ENCODE assay signal across 9 mouse cellular contexts in the genomic region with DNA sequence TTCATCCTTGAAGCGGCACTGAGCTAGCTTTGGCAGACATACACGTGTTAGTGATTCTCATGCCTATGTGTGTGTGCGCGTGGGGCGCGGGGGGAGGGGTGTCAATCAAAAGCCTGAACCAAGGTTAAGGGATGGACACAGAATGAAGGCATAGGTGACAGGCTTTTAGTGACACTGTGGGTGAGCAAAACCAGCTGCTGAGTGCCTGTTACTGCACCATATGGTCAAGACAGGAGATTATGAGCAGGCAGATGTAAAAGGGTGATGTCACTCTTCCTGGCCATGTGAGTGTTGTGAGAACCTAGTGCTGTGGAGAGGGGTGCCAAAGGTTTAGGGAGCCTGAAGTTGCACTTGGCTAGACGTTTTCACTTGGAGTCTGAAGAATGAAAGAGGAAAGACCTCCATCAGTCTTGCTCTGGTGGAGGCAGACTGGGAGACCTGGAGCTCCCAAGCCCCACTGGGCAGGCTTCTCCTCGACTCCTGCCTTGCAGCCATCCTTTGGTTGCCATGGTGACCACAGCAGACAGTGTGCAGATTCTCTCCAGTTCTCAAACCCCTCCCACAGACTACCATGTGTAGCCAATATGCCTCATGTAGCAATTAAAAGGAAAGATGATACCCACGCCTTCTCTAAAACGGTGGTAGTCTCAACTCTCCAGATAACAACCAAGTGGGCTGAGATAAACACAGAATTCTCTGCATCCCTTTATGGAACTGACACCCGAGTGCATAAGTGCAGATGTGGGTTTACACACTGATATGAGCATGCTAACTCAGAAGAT. TPM values are rescaled to one million over a fixed set of nuclear protein-coding genes. Genes with fewer than 3 reads are reported as not detected.
A peak's percentile ranks its signal among the peaks of the same experiment; 100 is the strongest.
DNase-seq lines count a peak whose midpoint lies in the region; ATAC-seq and TF ChIP-seq lines count a peak whose summit lies in the region.
"Had no signal": no experiment of that assay in that cellular context is flagged by ENCODE, and none has a peak within 500 bp of the region (broad histone marks: within the 10 kb centered on the region; RNA-seq: fewer than 3 reads in every experiment).

No protein-coding gene starts in this region.

- H3K9ac ChIP-seq in lung, embryonic 14.5 days: no peak overlapping the region
- H3K9ac ChIP-seq in hindbrain, embryonic 13.5 days: no peak overlapping the region
- no peak overlapping the region for H3K9ac ChIP-seq in limb, embryonic 11.5 days (ENCODE audit: low read length)
- no peak overlapping the region for H3K9ac ChIP-seq in neural tube, embryonic 14.5 days (replicated peaks; ENCODE audit: low read depth, low read length)

- WGBS in lung, embryonic 14.5 days: 21% methylated on average over 11 of the region's 11 CpGs
- 53% methylated on average over 11 of the region's 11 CpGs for WGBS in lung, adult 2 months
- 49% methylated on average over 11 of the region's 11 CpGs for WGBS in hindbrain, embryonic 13.5 days
- 52% methylated on average over 11 of the region's 11 CpGs for WGBS in limb, embryonic 11.5 days
- WGBS in neural tube, embryonic 14.5 days: 48% methylated on average over 11 of the region's 11 CpGs

- no peak overlapping the region for H3K4me2 ChIP-seq in lung, embryonic 14.5 days
- 0 out of 2 replicates have a peak overlapping the region, but pooled peaks have one; percentile 13 for H3K4me2 ChIP-seq in hindbrain, embryonic 13.5 days
- no peak overlapping the region for H3K4me2 ChIP-seq in limb, embryonic 11.5 days (ENCODE audit: low read depth, severe bottlenecking)
- no peak overlapping the region for H3K4me2 ChIP-seq in neural tube, embryonic 14.5 days (ENCODE audit: low read depth, low read length)

- no peak for TF ChIP-seq POLR2A in lung, adult 2 months (IDR thresholded peaks at IDR 0.05; ENCODE audit: borderline replicate concordance, extremely low read depth, low read depth, low read length)

- H3K27ac ChIP-seq in lung, embryonic 14.5 days (ENCODE audit: low read depth): no peak overlapping the region
- H3K27ac ChIP-seq in hindbrain, embryonic 13.5 days: peak overlapping the region; percentile 83
- no peak overlapping the region for H3K27ac ChIP-seq in limb, embryonic 11.5 days (replicated peaks; ENCODE audit: low read depth, low read length)
- peak overlapping the region; percentile 68 for H3K27ac ChIP-seq in neural tube, embryonic 14.5 days (ENCODE audit: low read depth, low read length)

- TF ChIP-seq CTCF in lung, embryonic 14.5 days (IDR thresholded peaks at IDR 0.05; ENCODE audit: low read depth): no peak
- no peak for TF ChIP-seq CTCF in lung, adult 2 months (IDR thresholded peaks at IDR 0.05; ENCODE audit: insufficient read depth, low read length)

- no peaks in the 10 kb centered on the region for H3K27me3 ChIP-seq in lung, embryonic 14.5 days (ENCODE audit: insufficient read depth, low read length)
- H3K27me3 ChIP-seq in hindbrain, embryonic 13.5 days: no peaks in the 10 kb centered on the region
- no peaks in the 10 kb centered on the region for H3K27me3 ChIP-seq in limb, embryonic 11.5 days (ENCODE audit: control insufficient read depth, insufficient read depth, low read length)
- H3K27me3 ChIP-seq in neural tube, embryonic 14.5 days (ENCODE audit: control insufficient read depth, insufficient read depth, low read length): no peaks in the 10 kb centered on the region
- H3K27me3 ChIP-seq: Patski had no signal

- 0 out of 2 replicates have a peak, but pooled peaks cover 5% of the 10 kb centered on the region for H3K4me1 ChIP-seq in lung, embryonic 14.5 days (ENCODE audit: insufficient read depth)
- no peaks in the 10 kb centered on the region for H3K4me1 ChIP-seq in lung, adult 2 months (ENCODE audit: control insufficient read depth, insufficient read depth, low read length)
- peaks cover 22% of the 10 kb centered on the region for H3K4me1 ChIP-seq in hindbrain, embryonic 13.5 days (replicated peaks)
- peaks cover 3% of the 10 kb centered on the region; the same call in 1 of the 2 replicates for H3K4me1 ChIP-seq in limb, embryonic 11.5 days (ENCODE audit: control insufficient read depth, insufficient read depth, low read length)
- peaks cover 11% of the 10 kb centered on the region; the same call in 1 of the 2 replicates for H3K4me1 ChIP-seq in neural tube, embryonic 14.5 days (ENCODE audit: control insufficient read depth, insufficient read depth, low read length)

- no peak overlapping the region for H3K4me3 ChIP-seq in lung, embryonic 14.5 days (ENCODE audit: low read depth, low read length)
- no peak overlapping the region for H3K4me3 ChIP-seq in lung, adult 2 months (replicated peaks; ENCODE audit: extremely low read depth, low read depth, low read length)
- H3K4me3 ChIP-seq in hindbrain, embryonic 13.5 days: no peak overlapping the region
- no peak overlapping the region for H3K4me3 ChIP-seq in limb, embryonic 11.5 days (ENCODE audit: low read depth, low read length)
- no peak overlapping the region for H3K4me3 ChIP-seq in neural tube, embryonic 14.5 days (ENCODE audit: low read depth, low read length)

- H3K9me3 ChIP-seq in lung, embryonic 14.5 days (ENCODE audit: low read depth, low read length): no peaks in the 10 kb centered on the region
- no peaks in the 10 kb centered on the region for H3K9me3 ChIP-seq in hindbrain, embryonic 13.5 days
- H3K9me3 ChIP-seq in limb, embryonic 11.5 days (ENCODE audit: control insufficient read depth, low read length): no peaks in the 10 kb centered on the region
- H3K9me3 ChIP-seq in neural tube, embryonic 14.5 days (ENCODE audit: control insufficient read depth, low read length): no peaks in the 10 kb centered on the region

- peak; percentile 85 for ATAC-seq in lung, embryonic 14.5 days (ENCODE audit: insufficient read depth)
- ATAC-seq in erythroblast, adult 5-6 weeks (replicated peaks; ENCODE audit: low FRiP score, poor library complexity, severe bottlenecking): peak; percentile 54
- peak; percentile 98 for ATAC-seq in hindbrain, embryonic 13.5 days (ENCODE audit: low FRiP score)
- peak; percentile 77; the same call in 1 of the 2 replicates for ATAC-seq in limb, embryonic 11.5 days (ENCODE audit: insufficient number of reproducible peaks, low FRiP score, low TSS enrichment, low read depth)
- ATAC-seq in neural tube, embryonic 14.5 days (ENCODE audit: low read depth): peak; percentile 96
- ATAC-seq in cerebellum, adult (ENCODE audit: insufficient number of reproducible peaks, low FRiP score, low TSS enrichment): no peak
- ATAC-seq: Patski had no signal

- no peaks in the 10 kb centered on the region for H3K36me3 ChIP-seq in lung, embryonic 14.5 days (ENCODE audit: insufficient read depth)
- no peaks in the 10 kb centered on the region for H3K36me3 ChIP-seq in hindbrain, embryonic 13.5 days
- no peaks in the 10 kb centered on the region for H3K36me3 ChIP-seq in limb, embryonic 11.5 days (ENCODE audit: control insufficient read depth, insufficient read depth, low read length)
- no peaks in the 10 kb centered on the region for H3K36me3 ChIP-seq in neural tube, embryonic 14.5 days (ENCODE audit: control insufficient read depth, insufficient read depth, low read length)

- peak; percentile 73 for DNase-seq in lung, embryonic 14.5 days
- DNase-seq in lung, adult 2 months: no peak
- DNase-seq in limb, embryonic 11.5 days (ENCODE audit: low spot score): peak; percentile 48
- DNase-seq in kidney, adult 18-20 months: no peak

RNA-seq across cellular contexts. Expression of a gene that starts 5.5 kb away (rescaled TPM):
- 5.1 and 5.6 TPM in 2 replicates for polyA plus RNA-seq in lung, embryonic 14.5 days (2014; fragmentation: Nextera tagmentation; extraction: Ambion mirVana)
- 5.3 and 8.8 TPM in 2 replicates for polyA plus RNA-seq in lung, adult 2 months (2012; rRNA removed)
- total RNA-seq in erythroblast, adult 5-6 weeks (2015; ENCODE audit: low replicate concordance): 20.2 and 21.1 TPM in 2 replicates
- 13.3 and 18.8 TPM in 2 replicates for total RNA-seq in erythroblast, adult 5-6 weeks (2017; ENCODE audit: low replicate concordance)
- polyA plus RNA-seq in hindbrain, embryonic 13.5 days (2015; fragmentation: Nextera tagmentation; extraction: Ambion mirVana): 22.2 and 24.1 TPM in 2 replicates
- polyA plus RNA-seq in limb, embryonic 11.5 days (2014; fragmentation: Nextera tagmentation; extraction: Ambion mirVana): 0.72 and 0.98 TPM in 2 replicates
- 28.1 and 28.6 TPM in 2 replicates for polyA plus RNA-seq in neural tube, embryonic 14.5 days (2014; fragmentation: Nextera tagmentation; extraction: Ambion mirVana)

Comparison
In these comparisons a context has a peak if more than half of its experiments do, and no peak if none do; other contexts are left out.
1. DNase-seq: peak in lung, embryonic 14.5 days (single experiment) and limb, embryonic 11.5 days (single experiment); none in lung, adult 2 months (single experiment) and kidney, adult 18-20 months (single experiment).
2. H3K27ac ChIP-seq: peak in hindbrain, embryonic 13.5 days (single experiment) and neural tube, embryonic 14.5 days (single experiment); none in lung, embryonic 14.5 days (single experiment) and limb, embryonic 11.5 days (single experiment).